Mouse (Mus musculus) layer of hippocampus, adult 9-11 months (tissue): ENCODE measurements at regions not wholly inside any gene's neighbourhood (a gene's known extent, or its start where the extent isn't known, plus 50 kb on each side); places are given as distances from the start of the nearest gene placed in this dataset.

Experiments used
- DNase-seq: peaks from one replicate; pipeline ENCODE4 v3.0.0; 2022

DNA sequence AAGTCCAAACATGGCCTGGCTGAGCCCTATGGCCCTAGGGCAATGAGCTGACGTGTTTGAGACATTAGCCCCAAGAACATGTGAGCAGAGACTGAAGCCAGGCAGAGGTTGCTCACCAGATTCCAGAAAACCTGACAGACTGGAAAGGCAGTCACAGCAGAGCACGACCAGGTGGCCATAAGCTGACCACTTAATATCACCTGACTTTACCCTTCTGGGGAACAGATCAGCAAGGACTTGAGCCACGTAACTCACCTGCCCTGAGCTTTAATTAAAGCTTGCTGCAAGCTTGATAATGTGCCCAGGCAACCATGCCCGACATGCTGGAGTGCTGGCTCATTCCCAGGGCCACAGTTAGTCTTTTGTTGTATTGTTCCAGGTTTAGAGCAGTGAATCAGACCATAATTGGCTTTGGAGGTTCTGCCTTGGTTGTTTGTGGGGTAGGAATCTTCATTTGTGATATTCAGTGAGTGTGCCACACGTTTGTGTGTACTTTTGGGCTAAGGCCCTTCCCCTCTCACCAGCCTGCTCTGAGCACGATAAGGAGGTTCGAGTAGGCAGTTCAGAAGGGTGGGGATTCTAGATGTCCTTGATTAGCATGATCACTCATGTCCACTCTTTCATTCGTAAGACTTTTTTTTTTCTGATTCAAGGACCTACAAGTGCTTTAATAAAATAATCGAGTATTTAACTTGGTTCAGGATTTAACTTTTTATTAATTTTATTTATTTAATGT is 52.1 kb upstream of the Nabp1 start:
- no peak for DNase-seq

DNA sequence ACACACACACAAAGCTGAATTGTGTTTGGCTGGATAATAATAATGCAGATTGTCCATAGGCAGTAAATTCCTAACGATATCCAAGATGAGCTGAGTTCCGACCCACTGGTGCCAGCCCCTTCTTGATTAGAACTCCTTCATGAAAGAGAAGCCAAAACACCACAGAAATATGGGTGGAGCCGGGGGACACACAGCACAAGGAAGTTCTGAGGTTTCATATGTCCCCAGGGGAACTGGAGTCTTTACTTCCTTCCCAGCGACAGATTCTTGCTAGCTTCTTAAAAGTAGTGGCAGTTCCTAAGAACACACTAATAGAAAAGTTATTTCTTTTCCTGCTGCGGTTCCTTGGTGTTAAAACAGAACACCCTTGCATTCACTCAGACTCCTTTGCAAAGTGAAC is 51.4 kb upstream of the Nabp1 start:
- no peak for DNase-seq

DNA sequence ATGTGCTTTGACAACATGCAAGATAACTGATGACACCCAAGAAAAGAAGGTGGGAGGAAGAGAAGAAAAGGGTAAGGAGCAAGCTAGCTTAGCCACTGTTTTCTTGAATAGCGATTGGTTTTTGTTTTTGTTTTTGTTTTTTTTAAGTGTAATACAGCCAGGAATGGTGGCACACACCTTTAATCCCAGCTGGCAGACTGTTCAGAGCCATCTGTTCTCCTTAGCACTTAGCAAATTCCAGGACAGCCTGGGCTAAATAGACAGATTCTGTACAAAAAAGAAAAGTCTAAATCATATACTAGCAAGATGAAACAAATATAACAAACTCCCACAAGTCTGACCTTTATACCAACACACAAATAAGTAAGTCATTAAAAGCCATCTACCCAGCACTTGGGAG is 50.4 kb upstream of the Nabp1 start:
- DNase-seq = no peak
